Mouse (Mus musculus): ENCODE results near the gene Ddx60. TPM values are rescaled to one million over a fixed set of nuclear protein-coding genes. Genes with fewer than 3 reads are reported as not detected.

Ddx60 gene
- total and polyA plus RNA-seq, 3 experiments, result 0.20 to 0.47 (median 0.21) TPM

DNA sequence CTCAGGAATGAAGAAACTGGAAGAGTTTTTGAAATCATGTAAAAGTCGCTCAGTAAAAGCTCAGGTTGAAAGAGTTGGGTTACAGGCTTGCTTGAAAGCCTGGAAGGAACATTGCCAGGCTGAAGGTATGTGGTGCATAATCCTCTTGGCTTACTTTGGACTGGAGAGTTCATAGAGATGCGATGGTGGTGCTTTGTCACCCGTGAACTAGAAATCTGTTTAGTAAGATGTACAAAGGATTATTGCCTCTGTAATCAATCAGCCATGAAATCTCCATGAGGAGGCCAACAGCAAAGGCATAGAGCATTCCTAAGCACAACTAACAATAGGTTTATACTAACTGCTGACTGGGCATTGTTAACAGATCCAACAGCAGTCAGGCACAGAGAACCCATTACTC, 41.7 kb downstream of the Ddx60 start:
- Histone ChIP-seq H3K27ac (ENCODE audit: insufficient read depth, low read depth) (no peak overlapping the region), H3K4me3 (replicated peaks in 1 of 3; ENCODE audit: low read depth in 2 of 3, low read length in 2 of 3, poor library complexity in 1 of 3) (no peak overlapping the region), H3K9me3 (replicated peaks; ENCODE audit: low read length) (no peaks in the 10 kb centered on the region), H3K4me2 (ENCODE audit: insufficient read depth, low read depth, poor library complexity, severe bottlenecking) (no peak overlapping the region), H3K36me3 (replicated peaks in 1 of 2; ENCODE audit: control insufficient read depth in 1 of 2, insufficient read depth in 1 of 2, low read length in 1 of 2) (no peaks in the 10 kb centered on the region), H3K4me1 (ENCODE audit: control insufficient read depth in 1 of 2, insufficient read depth in 2 of 2) (no peaks in the 10 kb centered on the region), H3K27me3 (replicated peaks) (no peaks in the 10 kb centered on the region), H3K9ac (ENCODE audit: insufficient read depth, low read depth) (no peak overlapping the region), H3K79me2 (replicated peaks; ENCODE audit: control insufficient read depth, extremely low read depth, insufficient read depth, poor library complexity, severe bottlenecking) (no peaks in the 10 kb centered on the region)
- in situ Hi-C loops (cut with MboI; ENCODE audit: low pct_ligation_motif_present, low pct_unique_long_range_greater_than_20kb, low sequenced_read_pairs) (no loop called here), dilution Hi-C loops (cut with MboI; ENCODE audit: extremely low pct_ligation_motif_present, extremely low pct_unique_long_range_greater_than_20kb, low sequenced_read_pairs) (no loop called here)
- no peak for DNase-seq (ENCODE audit: extremely low read depth)
- TF ChIP-seq IRF4 (IDR thresholded peaks at IDR 0.05; ENCODE audit: low read depth, low read length), result no peak
- no peak for TF ChIP-seq BHLHE40 (IDR thresholded peaks at IDR 0.05; ENCODE audit: low read depth, low read length)
- TF ChIP-seq ZC3H11A (IDR thresholded peaks at IDR 0.05; ENCODE audit: low read depth, low read length), result no peak
- TF ChIP-seq CHD1 (IDR thresholded peaks at IDR 0.05; ENCODE audit: low read depth, low read length), result no peak
- TF ChIP-seq ZKSCAN1 (IDR thresholded peaks at IDR 0.05; ENCODE audit: borderline replicate concordance, low read depth, low read length), result no peak
- TF ChIP-seq USF1 (IDR thresholded peaks at IDR 0.05; ENCODE audit: low read depth, low read length), result no peak
- no peak for TF ChIP-seq CHD2 (IDR thresholded peaks at IDR 0.05; ENCODE audit: low read length)

DNA sequence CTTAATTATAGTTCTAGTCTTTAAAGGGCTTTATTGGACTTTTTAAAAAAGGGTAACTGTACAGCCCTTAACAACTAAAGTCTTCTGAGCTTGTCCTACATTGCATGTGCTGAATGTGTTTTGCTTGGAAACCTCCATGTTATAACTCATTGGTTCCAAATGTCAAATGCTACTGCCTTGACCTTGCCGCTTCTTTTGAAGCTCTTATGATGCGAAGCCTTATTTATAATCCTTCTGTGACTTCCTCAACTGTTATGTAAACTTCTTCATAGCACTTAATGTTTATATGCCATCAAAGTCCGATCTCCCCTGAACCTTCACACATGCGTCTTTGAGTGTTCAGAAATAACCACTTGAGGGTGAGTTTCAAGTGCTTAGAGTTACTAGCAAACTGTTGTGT, 57.1 kb downstream of the Ddx60 start:
- H3K9ac ChIP-seq (ENCODE audit: insufficient read depth, low read depth), result no peak overlapping the region
- dilution Hi-C loops (cut with MboI; ENCODE audit: extremely low pct_ligation_motif_present, extremely low pct_unique_long_range_greater_than_20kb, low sequenced_read_pairs), result no loop called here
- H3K4me3 ChIP-seq (replicated peaks in 1 of 3; ENCODE audit: low read depth in 2 of 3, low read length in 2 of 3, poor library complexity in 1 of 3), result no peak overlapping the region
- in situ Hi-C loops (cut with MboI; ENCODE audit: low pct_ligation_motif_present, low pct_unique_long_range_greater_than_20kb, low sequenced_read_pairs), result no loop called here
- no peaks in the 10 kb centered on the region for H3K79me2 ChIP-seq (replicated peaks; ENCODE audit: control insufficient read depth, extremely low read depth, insufficient read depth, poor library complexity, severe bottlenecking)
- no peak for TF ChIP-seq GABPA (IDR thresholded peaks at IDR 0.05; ENCODE audit: insufficient replicate concordance, low read depth, low read length)
- no peak for TF ChIP-seq JUND (conservative IDR thresholded peaks at IDR 0.05; ENCODE audit: low read depth, low read length)
- no peak for TF ChIP-seq MAZ (IDR thresholded peaks at IDR 0.05; ENCODE audit: low read depth, low read length)
- no peak for TF ChIP-seq ZMIZ1 (IDR thresholded peaks at IDR 0.05; ENCODE audit: low read depth, low read length)
- no peak for TF ChIP-seq CHD1 (IDR thresholded peaks at IDR 0.05; ENCODE audit: low read depth, low read length)
- no peak for TF ChIP-seq JUN (IDR thresholded peaks at IDR 0.05; ENCODE audit: insufficient read depth, low read depth, low read length)
- TF ChIP-seq E2F4 (IDR thresholded peaks at IDR 0.05; ENCODE audit: insufficient replicate concordance, low read depth, low read length), result no peak
- TF ChIP-seq NRF1 (IDR thresholded peaks at IDR 0.05; ENCODE audit: low read depth, low read length), result no peak
- no peak for TF ChIP-seq MAX (IDR thresholded peaks at IDR 0.05; ENCODE audit: low read length)
- TF ChIP-seq NELFE (IDR thresholded peaks at IDR 0.05; ENCODE audit: low read depth, low read length), result no peak
- no peak for TF ChIP-seq SMC3 (IDR thresholded peaks at IDR 0.05; ENCODE audit: low read depth, low read length)
- TF ChIP-seq MEF2A (IDR thresholded peaks at IDR 0.05; ENCODE audit: borderline replicate concordance, low read depth, low read length), result no peak
- no peak for TF ChIP-seq ZKSCAN1 (IDR thresholded peaks at IDR 0.05; ENCODE audit: borderline replicate concordance, low read depth, low read length)
- no peak for TF ChIP-seq PAX5 (IDR thresholded peaks at IDR 0.05; ENCODE audit: low read length)
- no peaks in the 10 kb centered on the region for H3K4me1 ChIP-seq (ENCODE audit: control insufficient read depth in 1 of 2, insufficient read depth in 2 of 2)
- no peak for DNase-seq (ENCODE audit: extremely low read depth)
- no peaks in the 10 kb centered on the region for H3K9me3 ChIP-seq (replicated peaks; ENCODE audit: low read length)
- no peaks in the 10 kb centered on the region for H3K36me3 ChIP-seq (replicated peaks in 1 of 2; ENCODE audit: control insufficient read depth in 1 of 2, insufficient read depth in 1 of 2, low read length in 1 of 2)
- H3K27me3 ChIP-seq (replicated peaks), result no peaks in the 10 kb centered on the region
- no peak overlapping the region for H3K27ac ChIP-seq (ENCODE audit: insufficient read depth, low read depth)
- H3K4me2 ChIP-seq (ENCODE audit: insufficient read depth, low read depth, poor library complexity, severe bottlenecking), result no peak overlapping the region

Data from CH12.LX (cell line).